Mouse (Mus musculus) embryonic facial prominence, embryonic 12.5 days (tissue): ENCODE data around the gene Pih1d2. TPM values are rescaled to one million over a fixed set of nuclear protein-coding genes. Genes with fewer than 3 reads are reported as not detected.
A peak's percentile ranks its signal among the peaks of the same experiment; 100 is the strongest.

Experiments used
- ATAC-seq: fragments of 200-750 bp; cut with Nextera tagmentation; 2 replicates; pipeline ENCODE4 v1.8.0; 2017; ENCODE audit not compliant: insufficient number of reproducible peaks, insufficient read depth, low FRiP score, low TSS enrichment
- H3K27ac ChIP-seq: fragments of 300-500 bp; sonication (generic); 2 replicates; pipeline ENCODE4 v1.5.1; 2016; ENCODE audit warnings: mild to moderate bottlenecking
- H3K27me3 ChIP-seq: fragments of 300-500 bp; sonication (generic); 2 replicates; pipeline ENCODE4 v1.6.1; 2016; ENCODE audit warnings: mild to moderate bottlenecking, moderate library complexity
- H3K36me3 ChIP-seq: fragments of 300-500 bp; sonication (generic); 2 replicates; pipeline ENCODE4 v1.6.1; 2016; ENCODE audit warnings: mild to moderate bottlenecking
- H3K4me1 ChIP-seq: fragments of 300-500 bp; sonication (generic); 2 replicates; pipeline ENCODE4 v1.6.1; 2016
- H3K4me2 ChIP-seq: fragments of 300-500 bp; sonication (generic); replicated peaks from 2 replicates; pipeline ENCODE4 v1.6.1; 2016; ENCODE audit warnings: mild to moderate bottlenecking, moderate library complexity
- H3K4me3 ChIP-seq: fragments of 300-500 bp; sonication (generic); 2 replicates; pipeline ENCODE4 v1.5.1; 2016; ENCODE audit warnings: mild to moderate bottlenecking
- H3K9ac ChIP-seq: fragments of 300-500 bp; sonication (generic); 2 replicates; pipeline ENCODE4 v1.6.1; 2016; ENCODE audit warnings: mild to moderate bottlenecking, moderate library complexity
- H3K9me3 ChIP-seq: fragments of 300-500 bp; sonication (generic); 2 replicates; pipeline ENCODE4 v1.6.1; 2016; ENCODE audit warnings: mild to moderate bottlenecking, moderate library complexity
- WGBS: fragments of 180-500 bp; shearing (Covaris S2); methylation state at CpG from one replicate; pipeline ENCODE4 v1.1.7; 2016; 5-methylcytosine and 5-hydroxymethylcytosine counted together
- polyA plus RNA-seq: library from polyadenylated mRNA; unstranded; fragments of >200 nt; fragmentation: Nextera tagmentation; extraction: Ambion mirVana; gene quantifications from 2 replicates; pipeline ENCODE4 v1.2.1, GENCODE M21; 2016

Gene Pih1d2
- polyA plus RNA-seq = 4.4 and 4.8 TPM in 2 replicates

DNA sequence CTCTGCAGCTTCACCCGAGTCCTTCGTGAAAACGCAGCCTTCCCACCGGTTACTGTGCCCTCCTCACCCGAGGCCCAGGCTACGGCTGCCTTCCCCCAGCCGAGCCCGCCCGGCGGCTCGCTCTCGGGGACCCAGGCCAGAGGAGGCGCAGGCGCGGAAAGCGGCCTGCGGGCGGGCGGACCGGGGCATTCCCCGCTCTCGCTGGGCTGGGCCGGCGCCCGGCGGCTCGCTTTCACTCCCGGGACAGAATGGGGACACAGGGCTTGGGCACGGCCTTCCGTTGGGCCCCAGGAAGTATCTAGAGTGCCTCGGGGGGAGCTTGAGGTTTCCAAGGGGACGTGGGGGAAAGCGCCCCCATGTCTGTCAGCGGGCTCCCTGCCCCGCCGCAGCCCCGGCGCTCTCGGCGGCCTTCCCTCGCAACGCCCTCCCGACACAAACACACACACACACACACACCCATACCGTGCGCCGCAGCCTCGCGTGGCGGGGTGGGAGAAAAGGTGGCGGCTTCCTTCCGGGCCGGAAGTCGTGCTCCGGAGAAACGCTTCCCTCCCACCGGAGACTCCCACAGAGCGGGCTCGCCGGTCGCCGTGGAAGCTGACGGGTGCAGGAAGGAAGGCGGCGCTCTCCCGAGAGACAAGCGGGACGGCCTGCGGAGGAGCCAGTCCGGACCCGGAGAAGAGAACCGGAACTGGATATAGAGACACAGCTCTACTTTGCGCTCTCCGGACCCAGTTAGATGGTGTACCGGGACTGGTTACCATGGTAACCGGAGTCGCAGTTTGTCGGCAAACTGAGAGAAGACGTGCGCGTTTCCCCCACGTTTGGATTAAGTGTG, at the start of gene Pih1d2, which contains the start of gene Nkapd1:
TSS of gene Pih1d2 (plus strand) at position 556 of the 838 bp plus-strand sequence.
TSS of gene Nkapd1 (minus strand) at position 699 of the 838 bp plus-strand sequence.
- H3K4me1 ChIP-seq = peaks cover 8% of the 10 kb centered on the region; the same call in 1 of the 2 replicates
- peaks cover 29% of the 10 kb centered on the region for H3K36me3 ChIP-seq
- no peaks in the 10 kb centered on the region for H3K27me3 ChIP-seq
- peak within 1 kb of the TSS; percentile 91 for H3K27ac ChIP-seq
- peak within 1 kb of the TSS; percentile 98 for H3K9ac ChIP-seq
- peak within 1 kb of the TSS; percentile 98 for H3K4me3 ChIP-seq
- peak within 1 kb of the TSS; percentile 71 for H3K4me2 ChIP-seq
- peak; percentile 89 for ATAC-seq
- WGBS = under 1% methylated on average over 68 of the region's 81 CpGs
- no peaks in the 10 kb centered on the region for H3K9me3 ChIP-seq

DNA sequence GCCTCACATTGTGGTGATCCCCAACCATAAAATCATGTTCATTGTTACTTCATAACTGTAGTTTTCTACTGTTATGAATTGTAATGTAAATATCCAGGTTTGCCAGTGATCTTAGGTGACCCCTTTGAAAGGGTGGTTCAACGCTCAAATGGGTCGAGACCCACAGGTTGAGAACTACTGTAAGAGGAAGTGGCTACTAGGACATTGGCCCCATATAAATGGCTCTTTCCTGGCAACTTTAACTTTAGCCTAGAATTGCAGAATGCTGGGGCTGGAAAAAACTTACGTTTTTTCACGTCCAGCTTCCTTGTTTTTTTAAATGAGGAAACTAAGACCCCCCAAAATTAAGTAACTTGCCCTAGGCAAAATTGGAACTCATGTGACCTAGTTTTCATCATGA, 49.7 kb upstream of the Pih1d2 start:
- Histone ChIP-seq H3K9me3 (no peaks in the 10 kb centered on the region), H3K4me1 (no peaks in the 10 kb centered on the region), H3K9ac (no peak overlapping the region), H3K36me3 (no peaks in the 10 kb centered on the region), H3K27ac (no peak overlapping the region), H3K27me3 (no peaks in the 10 kb centered on the region), H3K4me2 (no peak overlapping the region), H3K4me3 (no peak overlapping the region)
- WGBS = 85% methylated on average over 4 of the region's 4 CpGs
- ATAC-seq = no peak

DNA sequence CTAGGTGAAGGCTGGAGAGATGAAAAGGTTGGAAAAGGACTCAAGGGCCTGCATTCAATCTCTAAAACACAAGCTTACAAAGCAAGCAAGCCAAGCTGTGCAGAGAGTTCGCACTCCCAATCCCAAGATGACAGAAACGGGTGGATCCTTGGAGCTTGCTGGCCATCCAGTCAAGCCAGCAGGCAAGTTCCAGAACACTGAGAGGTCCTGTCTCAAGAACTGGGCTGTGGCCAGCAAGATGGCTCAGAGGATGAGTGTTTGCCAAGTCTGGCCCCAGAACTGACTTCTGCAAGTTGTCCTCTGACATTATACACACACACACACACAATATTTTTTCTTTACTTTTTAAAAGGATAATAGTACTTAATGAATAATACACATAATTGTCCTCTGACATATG, 49.2 kb upstream of the Pih1d2 start:
- Histone ChIP-seq H3K27ac (no peak overlapping the region), H3K4me1 (no peaks in the 10 kb centered on the region), H3K4me2 (no peak overlapping the region), H3K9me3 (no peaks in the 10 kb centered on the region), H3K9ac (no peak overlapping the region), H3K4me3 (no peak overlapping the region), H3K27me3 (no peaks in the 10 kb centered on the region), H3K36me3 (no peaks in the 10 kb centered on the region)
- no peak for ATAC-seq
- WGBS = 76% methylated on average over 2 of the region's 2 CpGs

DNA sequence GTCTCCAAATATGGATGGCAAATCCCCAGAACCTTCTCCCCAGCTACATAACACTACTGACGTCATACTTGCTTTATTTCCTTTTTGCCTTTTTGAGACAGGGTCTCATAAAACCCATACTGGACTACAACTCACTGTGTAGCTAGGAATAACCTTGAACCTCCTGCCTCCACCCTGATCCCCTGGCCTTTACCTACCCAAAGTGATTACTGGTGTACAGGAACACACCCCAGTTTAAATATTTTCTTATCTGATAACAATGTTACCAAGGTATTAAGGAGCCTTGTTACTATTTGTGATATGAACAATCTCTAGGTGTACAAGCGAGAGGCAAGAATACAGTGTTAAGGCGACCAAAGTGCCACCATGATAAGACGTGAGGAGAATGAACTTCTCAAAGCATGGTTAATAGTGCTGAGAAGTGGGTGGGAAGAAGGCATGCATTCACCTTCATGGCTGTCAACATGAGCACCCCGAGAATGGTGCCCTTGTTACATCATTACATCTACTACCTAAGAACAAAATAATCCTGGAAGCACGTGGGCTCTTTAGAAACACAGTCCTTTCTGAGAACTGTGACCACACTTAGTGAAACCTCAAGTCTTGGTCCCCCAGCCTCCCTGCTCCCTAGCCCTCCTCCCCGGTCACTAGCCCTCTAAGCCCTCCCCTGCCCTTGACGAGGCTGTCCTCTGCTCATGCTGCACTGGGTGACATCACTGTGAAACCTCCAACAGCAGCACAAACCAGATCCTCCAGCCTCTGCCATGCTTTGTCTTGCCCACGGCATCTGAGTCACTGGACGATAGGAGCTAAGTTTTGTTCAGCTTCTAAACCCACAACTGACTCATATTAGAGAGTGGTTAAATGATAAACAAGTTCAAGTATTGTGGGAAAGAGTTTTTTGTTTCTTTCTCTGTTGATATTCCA, 47.3 kb upstream of the Pih1d2 start:
- H3K9ac ChIP-seq = no peak overlapping the region
- H3K9me3 ChIP-seq = no peaks in the 10 kb centered on the region
- H3K27ac ChIP-seq = no peak overlapping the region
- H3K4me2 ChIP-seq = no peak overlapping the region
- H3K36me3 ChIP-seq = no peaks in the 10 kb centered on the region
- ATAC-seq = no peak
- no peaks in the 10 kb centered on the region for H3K27me3 ChIP-seq
- H3K4me1 ChIP-seq = no peaks in the 10 kb centered on the region
- 75% methylated on average over 10 of the region's 10 CpGs for WGBS
- no peak overlapping the region for H3K4me3 ChIP-seq

GRCm38 (mm10) chr9:50580370-50580769, 36.8 kb upstream of the Pih1d2 start:
- H3K27me3 ChIP-seq = no peaks in the 10 kb centered on the region
- H3K4me3 ChIP-seq = no peak overlapping the region
- no peak overlapping the region for H3K4me2 ChIP-seq
- no peak overlapping the region for H3K9ac ChIP-seq
- H3K9me3 ChIP-seq = no peaks in the 10 kb centered on the region
- no peak for ATAC-seq
- H3K36me3 ChIP-seq = no peaks in the 10 kb centered on the region
- H3K27ac ChIP-seq = no peak overlapping the region
- H3K4me1 ChIP-seq = no peaks in the 10 kb centered on the region; the same call in 1 of the 2 replicates
- WGBS = 43% methylated on average over 4 of the region's 4 CpGs

GRCm38 (mm10) chr9:50585145-50585818, 31.8 kb upstream of the Pih1d2 start:
- Histone ChIP-seq H3K4me1 (no peaks in the 10 kb centered on the region), H3K36me3 (no peaks in the 10 kb centered on the region), H3K27me3 (no peaks in the 10 kb centered on the region), H3K9ac (no peak overlapping the region), H3K4me2 (no peak overlapping the region), H3K27ac (no peak overlapping the region), H3K4me3 (no peak overlapping the region), H3K9me3 (no peaks in the 10 kb centered on the region)
- no peak for ATAC-seq
- 78% methylated on average over 6 of the region's 6 CpGs for WGBS

DNA sequence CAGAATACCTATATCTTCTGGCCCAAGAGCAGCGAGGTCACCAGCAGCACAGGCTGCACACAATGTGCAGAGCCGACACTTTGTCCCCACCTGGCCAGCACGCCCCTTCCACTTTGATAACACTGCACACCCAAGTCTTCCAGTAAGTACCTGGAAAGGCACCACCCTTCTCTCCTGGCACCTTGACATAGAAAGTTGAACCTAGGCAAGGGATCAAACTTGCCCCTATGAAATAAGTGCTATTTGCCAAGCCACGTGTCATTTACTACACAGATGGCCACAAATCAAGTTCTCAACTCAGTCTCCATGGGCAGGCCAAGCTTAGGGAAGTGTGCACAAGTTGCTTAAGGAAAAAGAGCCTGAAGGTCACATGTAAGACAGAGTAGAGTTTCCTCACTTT, 30.2 kb upstream of the Pih1d2 start:
- Histone ChIP-seq H3K36me3 (no peaks in the 10 kb centered on the region), H3K4me1 (no peaks in the 10 kb centered on the region), H3K9ac (no peak overlapping the region), H3K27me3 (no peaks in the 10 kb centered on the region), H3K4me2 (no peak overlapping the region), H3K4me3 (no peak overlapping the region), H3K9me3 (no peaks in the 10 kb centered on the region), H3K27ac (no peak overlapping the region)
- no peak for ATAC-seq
- 72% methylated on average over 4 of the region's 4 CpGs for WGBS

GRCm38 (mm10) chr9:50590856-50591518, 26.1 kb upstream of the Pih1d2 start:
- no peaks in the 10 kb centered on the region for H3K9me3 ChIP-seq
- peaks cover 11% of the 10 kb centered on the region; the same call in 1 of the 2 replicates for H3K36me3 ChIP-seq
- whole genome bisulfite sequencing = 77% methylated on average over 10 of the region's 10 CpGs

DNA sequence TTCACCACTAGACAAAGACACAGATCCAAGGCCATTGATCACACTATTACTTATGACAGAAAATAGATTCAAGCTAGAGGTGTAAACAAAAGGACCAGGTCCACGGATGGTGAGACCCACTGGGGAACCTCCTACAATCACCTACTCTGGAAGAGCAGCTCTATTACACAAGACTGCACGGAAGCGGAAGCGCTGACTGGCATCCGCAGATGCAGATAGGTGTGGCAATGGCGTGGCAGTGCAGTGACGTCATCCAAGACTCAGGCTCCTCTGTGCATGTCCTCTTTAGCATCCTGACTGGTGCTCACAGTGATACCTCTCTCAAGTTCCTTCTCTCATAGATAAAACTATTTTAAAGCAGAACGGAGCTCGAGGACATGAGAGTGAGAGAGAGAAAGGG, 24.2 kb upstream of the Pih1d2 start:
- H3K4me2 ChIP-seq = no peak overlapping the region
- H3K27me3 ChIP-seq = no peaks in the 10 kb centered on the region
- H3K27ac ChIP-seq = no peak overlapping the region
- no peak overlapping the region for H3K4me3 ChIP-seq
- H3K36me3 ChIP-seq = peaks cover 28% of the 10 kb centered on the region
- H3K4me1 ChIP-seq = no peaks in the 10 kb centered on the region
- H3K9ac ChIP-seq = no peak overlapping the region
- no peak for ATAC-seq
- 89% methylated on average over 9 of the region's 9 CpGs for WGBS
- H3K9me3 ChIP-seq = no peaks in the 10 kb centered on the region

More at GRCm38 (mm10) chr9:50590856-50591518, 26.1 kb upstream of the Pih1d2 start:
- no peak for ATAC-seq
- Histone ChIP-seq H3K27ac (no peak overlapping the region), H3K4me2 (no peak overlapping the region), H3K27me3 (no peaks in the 10 kb centered on the region), H3K4me3 (no peak overlapping the region), H3K4me1 (no peaks in the 10 kb centered on the region), H3K9ac (no peak overlapping the region)

GRCm38 (mm10) chr9:50593544-50593943, 23.6 kb upstream of the Pih1d2 start:
- Histone ChIP-seq H3K36me3 (peaks cover 34% of the 10 kb centered on the region), H3K27ac (no peak overlapping the region), H3K27me3 (no peaks in the 10 kb centered on the region), H3K4me3 (no peak overlapping the region), H3K9ac (no peak overlapping the region), H3K4me2 (no peak overlapping the region), H3K4me1 (no peaks in the 10 kb centered on the region), H3K9me3 (no peaks in the 10 kb centered on the region)
- whole genome bisulfite sequencing = 76% methylated on average over 3 of the region's 3 CpGs
- ATAC-seq = no peak
